Comparison of ENCODE assay signal across 24 mouse cellular contexts in genomic region chr6:134889763-134890162, GRCm38 (mm10). TPM values are rescaled to one million over a fixed set of nuclear protein-coding genes. Genes with fewer than 3 reads are reported as not detected.
DNase-seq lines count a peak whose midpoint lies in the region; ATAC-seq and TF ChIP-seq lines count a peak whose summit lies in the region.
"Had no signal": no experiment of that assay in that cellular context is flagged by ENCODE, and none has a peak within 500 bp of the region (broad histone marks: within the 10 kb centered on the region; RNA-seq: fewer than 3 reads in every experiment).

No protein-coding gene starts in this region.

- no peak overlapping the region for H3K4me3 ChIP-seq in hindbrain, embryonic 13.5 days
- H3K4me3 ChIP-seq in hindbrain, embryonic 11.5 days (ENCODE audit: low read depth, low read length) = no peak overlapping the region
- H3K4me3 ChIP-seq in ES-E14 (ENCODE audit: insufficient read depth in 1 of 2, low read depth in 1 of 2, low read length in 2 of 2, poor library complexity in 1 of 2, severe bottlenecking in 1 of 2) = no peak overlapping the region
- H3K4me3 ChIP-seq in midbrain, embryonic 11.5 days (ENCODE audit: low read depth, low read length) = no peak overlapping the region
- no peak overlapping the region for H3K4me3 ChIP-seq in liver, postnatal 0 days (ENCODE audit: low read depth, low read length)
- no peak overlapping the region for H3K4me3 ChIP-seq in liver, embryonic 12.5 days
- H3K4me3 ChIP-seq: embryonic facial prominence, embryonic 12.5 days; heart, adult 2 months; limb, embryonic 12.5 days; neural tube, embryonic 12.5 days had no signal

- TF ChIP-seq EP300 in liver, postnatal 0 days (IDR thresholded peaks at IDR 0.05; ENCODE audit: low read depth) = no peak

- TF ChIP-seq CTCF in liver, postnatal 0 days (IDR thresholded peaks at IDR 0.05; ENCODE audit: low read depth) = no peak

- no peaks in the 10 kb centered on the region for H3K9me3 ChIP-seq in hindbrain, embryonic 13.5 days
- H3K9me3 ChIP-seq in hindbrain, embryonic 11.5 days (ENCODE audit: control insufficient read depth, low read length) = no peaks in the 10 kb centered on the region
- H3K9me3 ChIP-seq in ES-E14 (ENCODE audit: control insufficient read depth, insufficient read depth, low read depth, low read length) = no peaks in the 10 kb centered on the region
- no peaks in the 10 kb centered on the region for H3K9me3 ChIP-seq in midbrain, embryonic 11.5 days (ENCODE audit: control insufficient read depth, low read length)
- H3K9me3 ChIP-seq in liver, postnatal 0 days (ENCODE audit: low read length) = no peaks in the 10 kb centered on the region
- no peaks in the 10 kb centered on the region for H3K9me3 ChIP-seq in liver, embryonic 12.5 days (replicated peaks)
- H3K9me3 ChIP-seq: embryonic facial prominence, embryonic 12.5 days; limb, embryonic 12.5 days; neural tube, embryonic 12.5 days had no signal

- in situ Hi-C loops in ES-E14 (cut with MboI; ENCODE audit: low sequenced_read_pairs in 2 of 2, unreplicated experiment in 2 of 2) = no loop called here

- ATAC-seq in hindbrain, embryonic 13.5 days (ENCODE audit: low FRiP score) = no peak
- no peak for ATAC-seq in hindbrain, embryonic 11.5 days (ENCODE audit: low FRiP score)
- no peak for ATAC-seq in midbrain, embryonic 11.5 days (ENCODE audit: low FRiP score)
- no peak for ATAC-seq in liver, postnatal 0 days
- no peak for ATAC-seq in liver, embryonic 12.5 days
- ATAC-seq: forebrain, embryonic 16.5 days had no signal

- WGBS in hindbrain, embryonic 13.5 days = 92% methylated on average over 1 of the region's 1 CpGs
- WGBS in hindbrain, embryonic 11.5 days = 82% methylated on average over 1 of the region's 1 CpGs
- 79% methylated on average over 1 of the region's 1 CpGs for WGBS in midbrain, embryonic 11.5 days
- 67% methylated on average over 1 of the region's 1 CpGs for WGBS in liver, postnatal 0 days (ENCODE audit: insufficient replicate concordance)
- WGBS in liver, embryonic 12.5 days (ENCODE audit: insufficient replicate concordance) = 58% methylated on average over 1 of the region's 1 CpGs

- no peak overlapping the region for H3K9ac ChIP-seq in hindbrain, embryonic 13.5 days
- H3K9ac ChIP-seq in hindbrain, embryonic 11.5 days (ENCODE audit: low read depth, low read length) = no peak overlapping the region
- H3K9ac ChIP-seq in ES-E14 (ENCODE audit: insufficient read depth, low read depth, low read length, poor library complexity, severe bottlenecking) = no peak overlapping the region
- no peak overlapping the region for H3K9ac ChIP-seq in midbrain, embryonic 11.5 days (ENCODE audit: low read length)
- H3K9ac ChIP-seq in liver, postnatal 0 days (replicated peaks) = no peak overlapping the region
- no peak overlapping the region for H3K9ac ChIP-seq in liver, embryonic 12.5 days
- H3K9ac ChIP-seq: embryonic facial prominence, embryonic 12.5 days; limb, embryonic 12.5 days; lung, embryonic 14.5 days; neural tube, embryonic 12.5 days had no signal

- peaks cover 33% of the 10 kb centered on the region for H3K4me1 ChIP-seq in hindbrain, embryonic 13.5 days (replicated peaks)
- peaks cover 11% of the 10 kb centered on the region; the same call in 1 of the 2 replicates for H3K4me1 ChIP-seq in hindbrain, embryonic 11.5 days (replicated peaks; ENCODE audit: control insufficient read depth, insufficient read depth, low read length)
- H3K4me1 ChIP-seq in ES-E14 (ENCODE audit: control insufficient read depth in 2 of 2, insufficient read depth in 2 of 2, low read length in 2 of 2, poor library complexity in 1 of 2) = peaks cover 8 to 13% of the 10 kb centered on the region in 2 experiments; a peak in 3 of 4 replicates
- H3K4me1 ChIP-seq in midbrain, embryonic 11.5 days (ENCODE audit: control insufficient read depth, insufficient read depth, low read length) = peaks cover 28% of the 10 kb centered on the region
- no peaks in the 10 kb centered on the region for H3K4me1 ChIP-seq in liver, postnatal 0 days (ENCODE audit: insufficient read depth)
- H3K4me1 ChIP-seq in liver, embryonic 12.5 days = peaks cover 10% of the 10 kb centered on the region

- no peak for DNase-seq in hindbrain, embryonic 11.5 days (ENCODE audit: low spot score)
- peak; percentile 48 for DNase-seq in ES-CJ7 (ENCODE audit: low read depth, low spot score)
- DNase-seq in ES-E14 (ENCODE audit: low read depth, low spot score) = no peak
- DNase-seq in midbrain, embryonic 11.5 days (ENCODE audit: low spot score, missing footprints) = peak; percentile 31
- no peak for DNase-seq in heart, postnatal 10 days
- no peak for DNase-seq in liver, postnatal 0 days
- DNase-seq: cerebellum, adult 11 months; cerebellum, postnatal 25 days; gastrocnemius, postnatal 36 days; heart, adult 2 months; heart, postnatal 36 days; kidney, adult 2 months; lung, embryonic 14.5 days; right cerebral cortex, adult 18-20 months; right cerebral cortex, postnatal 4 days; thymus, postnatal 25 days had no signal

- no peaks in the 10 kb centered on the region for H3K36me3 ChIP-seq in hindbrain, embryonic 13.5 days
- H3K36me3 ChIP-seq in hindbrain, embryonic 11.5 days (ENCODE audit: control insufficient read depth, insufficient read depth, low read length) = no peaks in the 10 kb centered on the region
- H3K36me3 ChIP-seq in ES-E14 (ENCODE audit: control insufficient read depth, insufficient read depth, low read length, poor library complexity, severe bottlenecking) = peaks cover 3% of the 10 kb centered on the region; the same call in 1 of the 2 replicates
- H3K36me3 ChIP-seq in midbrain, embryonic 11.5 days (ENCODE audit: control insufficient read depth, insufficient read depth, low read length) = no peaks in the 10 kb centered on the region
- no peaks in the 10 kb centered on the region for H3K36me3 ChIP-seq in liver, postnatal 0 days (replicated peaks; ENCODE audit: insufficient read depth, low read length)
- H3K36me3 ChIP-seq in liver, embryonic 12.5 days = no peaks in the 10 kb centered on the region
- H3K36me3 ChIP-seq: embryonic facial prominence, embryonic 12.5 days; limb, embryonic 12.5 days; neural tube, embryonic 12.5 days had no signal

- no peaks in the 10 kb centered on the region for H3K27me3 ChIP-seq in hindbrain, embryonic 13.5 days
- no peaks in the 10 kb centered on the region for H3K27me3 ChIP-seq in hindbrain, embryonic 11.5 days (ENCODE audit: control insufficient read depth, insufficient read depth, low read length)
- no peaks in the 10 kb centered on the region for H3K27me3 ChIP-seq in midbrain, embryonic 11.5 days (ENCODE audit: control insufficient read depth, insufficient read depth, low read length)
- no peaks in the 10 kb centered on the region for H3K27me3 ChIP-seq in liver, postnatal 0 days (ENCODE audit: insufficient read depth, low read length)
- peaks cover 21% of the 10 kb centered on the region for H3K27me3 ChIP-seq in liver, embryonic 12.5 days (replicated peaks)
- H3K27me3 ChIP-seq: embryonic facial prominence, embryonic 12.5 days; limb, embryonic 12.5 days; neural tube, embryonic 12.5 days had no signal

- no peak overlapping the region for H3K4me2 ChIP-seq in hindbrain, embryonic 13.5 days
- no peak overlapping the region for H3K4me2 ChIP-seq in hindbrain, embryonic 11.5 days (replicated peaks; ENCODE audit: low read depth, low read length)
- no peak overlapping the region for H3K4me2 ChIP-seq in midbrain, embryonic 11.5 days
- H3K4me2 ChIP-seq in liver, postnatal 0 days (ENCODE audit: low read depth, low read length) = no peak overlapping the region
- H3K4me2 ChIP-seq in liver, embryonic 12.5 days = no peak overlapping the region
- H3K4me2 ChIP-seq: embryonic facial prominence, embryonic 12.5 days; limb, embryonic 12.5 days; liver, embryonic 11.5 days; lung, embryonic 14.5 days; neural tube, embryonic 12.5 days had no signal

- intact Hi-C loops in heart, postnatal 10 days (cut with DNase I) = no loop called here

- H3K27ac ChIP-seq in hindbrain, embryonic 13.5 days = peak overlapping the region; percentile 94
- no peak overlapping the region for H3K27ac ChIP-seq in hindbrain, embryonic 11.5 days (ENCODE audit: low read depth, low read length)
- H3K27ac ChIP-seq in ES-E14 (ENCODE audit: insufficient read depth, low read depth, low read length, poor library complexity, severe bottlenecking) = no peak overlapping the region; the same call in 1 of the 2 replicates
- H3K27ac ChIP-seq in midbrain, embryonic 11.5 days (ENCODE audit: low read depth, low read length) = no peak overlapping the region
- no peak overlapping the region for H3K27ac ChIP-seq in liver, postnatal 0 days (ENCODE audit: low read depth)
- H3K27ac ChIP-seq in liver, embryonic 12.5 days = no peak overlapping the region
- H3K27ac ChIP-seq: embryonic facial prominence, embryonic 12.5 days; heart, adult 2 months; kidney, postnatal 0 days; limb, embryonic 12.5 days; neural tube, embryonic 12.5 days had no signal

RNA-seq across cellular contexts. Expression of gene Gpr19, which starts 8.6 kb away (rescaled TPM):
- polyA plus RNA-seq in hindbrain, embryonic 13.5 days (2015; fragmentation: Nextera tagmentation; extraction: Ambion mirVana) = 39.0 and 45.1 TPM in 2 replicates
- 27.7 and 29.4 TPM in 2 replicates for polyA plus RNA-seq in hindbrain, embryonic 11.5 days (2014; fragmentation: Nextera tagmentation; extraction: Ambion mirVana)
- total RNA-seq in ES-E14 (2012; rRNA removed) = 34.7 and 36.3 TPM in 2 replicates
- polyA plus RNA-seq in midbrain, embryonic 11.5 days (2014; fragmentation: Nextera tagmentation; extraction: Ambion mirVana) = 35.3 and 36.9 TPM in 2 replicates
- total RNA-seq in heart, postnatal 10 days (2021) = 1 to 10 TPM; 4.3 to 4.8 TPM
- polyA plus RNA-seq in liver, postnatal 0 days (2015; fragmentation: Nextera tagmentation; extraction: Ambion mirVana) = 4.6 and 4.8 TPM in 2 replicates
- polyA plus RNA-seq in liver, embryonic 12.5 days (2016; fragmentation: Nextera tagmentation; extraction: Ambion mirVana) = 7.1 and 8.4 TPM in 2 replicates

RNA-seq across cellular contexts. Expression of gene Cdkn1b, which starts 30.4 kb away (rescaled TPM):
- 27.1 and 27.2 TPM in 2 replicates for polyA plus RNA-seq in hindbrain, embryonic 13.5 days (2015; fragmentation: Nextera tagmentation; extraction: Ambion mirVana)
- 23.9 and 24.1 TPM in 2 replicates for polyA plus RNA-seq in hindbrain, embryonic 11.5 days (2014; fragmentation: Nextera tagmentation; extraction: Ambion mirVana)
- 10.7 and 15.4 TPM in 2 replicates for total RNA-seq in ES-E14 (2012; rRNA removed)
- polyA plus RNA-seq in midbrain, embryonic 11.5 days (2014; fragmentation: Nextera tagmentation; extraction: Ambion mirVana) = 27.8 and 28.0 TPM in 2 replicates
- 10 to 100 TPM; 45.1 to 53.5 TPM for total RNA-seq in heart, postnatal 10 days (2021)
- 10.9 and 14.1 TPM in 2 replicates for polyA plus RNA-seq in liver, postnatal 0 days (2015; fragmentation: Nextera tagmentation; extraction: Ambion mirVana)
- 9.5 and 9.9 TPM in 2 replicates for polyA plus RNA-seq in liver, embryonic 12.5 days (2016; fragmentation: Nextera tagmentation; extraction: Ambion mirVana)

RNA-seq across cellular contexts. Expression of gene Crebl2, which starts 59.8 kb away (rescaled TPM):
- polyA plus RNA-seq in hindbrain, embryonic 13.5 days (2015; fragmentation: Nextera tagmentation; extraction: Ambion mirVana) = 3.8 and 4.8 TPM in 2 replicates
- 1.3 and 1.4 TPM in 2 replicates for polyA plus RNA-seq in hindbrain, embryonic 11.5 days (2014; fragmentation: Nextera tagmentation; extraction: Ambion mirVana)
- 4.3 TPM in 2 replicates for total RNA-seq in ES-E14 (2012; rRNA removed)
- polyA plus RNA-seq in midbrain, embryonic 11.5 days (2014; fragmentation: Nextera tagmentation; extraction: Ambion mirVana) = 0.92 and 1.2 TPM in 2 replicates
- total RNA-seq in heart, postnatal 10 days (2021) = 1 to 10 TPM; 4.7 to 5.4 TPM
- 6.3 and 6.6 TPM in 2 replicates for polyA plus RNA-seq in liver, postnatal 0 days (2015; fragmentation: Nextera tagmentation; extraction: Ambion mirVana)
- 1.2 and 1.8 TPM in 2 replicates for polyA plus RNA-seq in liver, embryonic 12.5 days (2016; fragmentation: Nextera tagmentation; extraction: Ambion mirVana)

Comparison
In these comparisons a context has a peak if more than half of its experiments do, and no peak if none do; other contexts are left out.
1. DNase-seq: peak in ES-CJ7 (single experiment) and midbrain, embryonic 11.5 days (single experiment); none in hindbrain, embryonic 11.5 days (single experiment), ES-E14 (single experiment), heart, postnatal 10 days (0 of 2) and liver, postnatal 0 days (single experiment).